Mouse (Mus musculus) G1E (cell line): ENCODE results near the gene Fam189a1.

ENCODE experiments used
- CTCF ChIP-seq: IDR thresholded peaks from 2 replicates; pipeline ENCODE4 v1.5.1; 2012; ENCODE audit warnings: low read depth, low read length, inconsistent platforms, mixed read lengths
- POLR2AphosphoS5 ChIP-seq: IDR thresholded peaks from 2 replicates; pipeline ENCODE4 v1.6.1; 2012; ENCODE audit warnings: low read depth, low read length, inconsistent platforms; ENCODE audit not compliant: insufficient replicate concordance

GRCm38 (mm10) chr7:64880415-64880814, 276.0 kb downstream of the Fam189a1 start:
- TF ChIP-seq POLR2AphosphoS5 (no peak), CTCF (no peak)
